Mouse (Mus musculus): ENCODE measurements at regions not wholly inside any gene's neighbourhood (a gene's known extent, or its start where the extent isn't known, plus 50 kb on each side); places are given as distances from the start of the nearest gene placed in this dataset.

DNA sequence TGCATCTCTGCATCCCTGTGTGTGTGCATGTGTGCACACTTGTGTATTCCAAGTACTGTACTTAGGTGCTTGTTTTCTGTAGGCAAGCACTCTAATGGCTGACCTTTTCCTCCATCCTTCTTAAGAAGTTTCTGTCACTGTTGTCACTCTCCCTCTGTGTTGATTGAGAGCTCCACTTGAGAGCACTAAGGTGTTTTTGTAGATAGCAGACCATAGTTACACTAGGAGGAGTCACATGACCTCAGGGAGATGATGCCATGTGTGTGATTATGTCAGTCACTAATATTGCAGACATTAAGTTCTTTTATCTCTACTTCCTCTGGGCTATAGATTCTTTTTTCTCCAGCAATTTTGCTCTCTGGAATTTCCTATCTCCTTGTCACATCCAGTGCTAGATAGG, 225.9 kb upstream of the Ttc29 start:
- Histone ChIP-seq H3K9me3 (ENCODE audit: control insufficient read depth, low read length) (no peaks in the 10 kb centered on the region), H3K4me2 (replicated peaks; ENCODE audit: low read depth, low read length) (no peak overlapping the region), H3K27ac (ENCODE audit: low read depth, low read length) (no peak overlapping the region), H3K36me3 (ENCODE audit: control insufficient read depth, insufficient read depth, low read length) (no peaks in the 10 kb centered on the region), H3K9ac (ENCODE audit: low read depth, low read length) (no peak overlapping the region), H3K4me1 (ENCODE audit: control insufficient read depth, insufficient read depth, low read length) (no peaks in the 10 kb centered on the region), H3K27me3 (ENCODE audit: control insufficient read depth, insufficient read depth, low read length) (no peaks in the 10 kb centered on the region), H3K4me3 (ENCODE audit: low read length) (no peak overlapping the region)
- no peak for ATAC-seq (ENCODE audit: low FRiP score, low TSS enrichment)

GRCm38 (mm10) chr8:77988291-77989056, 224.6 kb upstream of the Ttc29 start:
- ATAC-seq (ENCODE audit: low FRiP score, low TSS enrichment), result no peak
- Histone ChIP-seq H3K4me3 (ENCODE audit: low read length) (no peak overlapping the region), H3K9ac (ENCODE audit: low read depth, low read length) (no peak overlapping the region), H3K4me1 (ENCODE audit: control insufficient read depth, insufficient read depth, low read length) (no peaks in the 10 kb centered on the region), H3K4me2 (replicated peaks; ENCODE audit: low read depth, low read length) (no peak overlapping the region), H3K9me3 (ENCODE audit: control insufficient read depth, low read length) (no peaks in the 10 kb centered on the region; the same call in 1 of the 2 replicates), H3K27ac (ENCODE audit: low read depth, low read length) (no peak overlapping the region), H3K27me3 (ENCODE audit: control insufficient read depth, insufficient read depth, low read length) (no peaks in the 10 kb centered on the region), H3K36me3 (ENCODE audit: control insufficient read depth, insufficient read depth, low read length) (no peaks in the 10 kb centered on the region)
- WGBS, result 68% methylated on average over 8 of the region's 8 CpGs

- Histone ChIP-seq H3K27me3 (ENCODE audit: control insufficient read depth, insufficient read depth, low read length) (no peaks in the 10 kb centered on the region), H3K36me3 (ENCODE audit: control insufficient read depth, insufficient read depth, low read length) (no peaks in the 10 kb centered on the region), H3K4me1 (ENCODE audit: control insufficient read depth, insufficient read depth, low read length) (no peaks in the 10 kb centered on the region), H3K4me2 (replicated peaks; ENCODE audit: low read depth, low read length) (no peak overlapping the region), H3K9ac (ENCODE audit: low read depth, low read length) (no peak overlapping the region), H3K9me3 (ENCODE audit: control insufficient read depth, low read length) (no peaks in the 10 kb centered on the region; the same call in 1 of the 2 replicates), H3K4me3 (ENCODE audit: low read length) (no peak overlapping the region), H3K27ac (ENCODE audit: low read depth, low read length) (no peak overlapping the region)
- no peak for ATAC-seq (ENCODE audit: low FRiP score, low TSS enrichment)
- WGBS, result 43% methylated on average over 4 of the region's 4 CpGs
These were observed 222.0 kb upstream of the Ttc29 start for GRCm38 (mm10) chr8:77991050-77991449.

DNA sequence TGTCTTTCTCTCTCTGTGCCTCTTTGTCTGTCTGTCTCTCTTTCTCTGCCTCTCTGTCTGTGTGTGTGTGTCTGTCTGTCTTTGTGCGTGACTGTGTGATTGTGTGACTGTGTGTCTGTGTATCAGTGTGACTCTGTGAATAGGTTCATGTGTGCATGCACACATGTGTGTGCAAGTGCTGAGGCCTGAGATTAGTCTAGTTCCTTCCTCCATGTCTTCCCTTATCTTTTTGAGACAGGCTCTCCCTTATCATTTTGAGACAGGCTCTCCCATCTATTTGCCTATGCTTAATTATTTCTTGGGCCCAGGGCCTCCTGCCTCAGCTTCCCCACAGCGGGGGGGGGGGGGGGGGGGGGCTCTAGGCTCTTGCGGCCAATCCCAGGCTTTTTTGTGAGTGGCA, 212.8 kb upstream of the Ttc29 start:
- 86% methylated on average over 2 of the region's 3 CpGs for WGBS
- H3K4me3 ChIP-seq (ENCODE audit: low read length), result no peak overlapping the region
- H3K4me1 ChIP-seq (ENCODE audit: control insufficient read depth, insufficient read depth, low read length), result peaks cover 4% of the 10 kb centered on the region; the same call in 1 of the 2 replicates
- H3K36me3 ChIP-seq (ENCODE audit: control insufficient read depth, insufficient read depth, low read length), result no peaks in the 10 kb centered on the region
- no peak overlapping the region for H3K4me2 ChIP-seq (replicated peaks; ENCODE audit: low read depth, low read length)
- H3K9ac ChIP-seq (ENCODE audit: low read depth, low read length), result no peak overlapping the region
- no peak overlapping the region for H3K27ac ChIP-seq (ENCODE audit: low read depth, low read length)
- H3K27me3 ChIP-seq (ENCODE audit: control insufficient read depth, insufficient read depth, low read length), result no peaks in the 10 kb centered on the region
- no peaks in the 10 kb centered on the region for H3K9me3 ChIP-seq (ENCODE audit: control insufficient read depth, low read length)
- no peak for ATAC-seq (ENCODE audit: low FRiP score, low TSS enrichment)

DNA sequence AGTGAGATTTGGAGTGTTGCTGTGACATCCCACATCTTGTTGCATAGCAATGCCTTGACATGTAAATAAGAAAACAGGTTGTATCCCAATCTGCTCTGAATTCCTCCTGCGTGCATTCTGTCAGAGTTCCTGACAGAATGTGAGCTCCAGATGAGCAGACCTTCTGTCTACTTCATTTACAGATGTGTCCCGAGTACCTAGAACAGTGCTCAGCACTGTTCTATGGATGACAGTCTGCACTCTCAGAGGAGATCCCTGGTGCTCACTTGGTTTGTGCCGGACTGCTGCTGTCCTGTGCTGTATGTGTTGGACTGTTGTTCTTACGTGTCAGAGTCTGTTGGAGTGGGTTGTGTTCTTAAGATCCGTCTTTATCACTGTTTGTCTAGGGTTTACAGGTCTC, 211.4 kb upstream of the Ttc29 start:
- Histone ChIP-seq H3K9me3 (ENCODE audit: control insufficient read depth, low read length) (no peaks in the 10 kb centered on the region), H3K4me3 (ENCODE audit: low read length) (no peak overlapping the region), H3K9ac (ENCODE audit: low read depth, low read length) (no peak overlapping the region), H3K4me1 (ENCODE audit: control insufficient read depth, insufficient read depth, low read length) (peaks cover 4% of the 10 kb centered on the region; the same call in 1 of the 2 replicates), H3K27ac (ENCODE audit: low read depth, low read length) (no peak overlapping the region), H3K36me3 (ENCODE audit: control insufficient read depth, insufficient read depth, low read length) (no peaks in the 10 kb centered on the region), H3K4me2 (replicated peaks; ENCODE audit: low read depth, low read length) (no peak overlapping the region; the same call in 1 of the 2 replicates), H3K27me3 (ENCODE audit: control insufficient read depth, insufficient read depth, low read length) (no peaks in the 10 kb centered on the region)
- peak; percentile 6; the same call in 1 of the 2 replicates for ATAC-seq (ENCODE audit: low FRiP score, low TSS enrichment)
- 39% methylated on average over 5 of the region's 5 CpGs for WGBS

DNA sequence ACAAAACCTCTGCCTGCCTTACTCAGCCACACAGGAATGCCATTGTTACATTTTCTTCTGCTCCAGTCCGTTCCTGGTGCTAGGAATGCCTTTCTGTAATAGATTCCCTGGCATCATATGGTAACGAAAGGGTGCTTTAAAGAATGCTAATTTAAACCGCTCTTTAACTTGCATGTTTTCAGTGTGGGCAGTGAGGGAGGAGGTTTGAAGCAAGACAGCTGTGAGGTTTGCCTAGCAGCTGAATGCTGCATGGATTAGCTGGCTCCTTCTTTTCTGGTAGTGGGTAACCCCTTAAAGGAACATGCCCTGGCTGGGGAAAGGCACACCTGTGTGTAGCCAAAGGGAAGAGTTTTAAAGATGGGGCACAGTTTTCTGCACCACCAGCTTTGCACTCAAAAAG, 211.0 kb upstream of the Ttc29 start:
- 18% methylated on average over 3 of the region's 3 CpGs for WGBS
- Histone ChIP-seq H3K4me1 (ENCODE audit: control insufficient read depth, insufficient read depth, low read length) (peaks cover 4% of the 10 kb centered on the region; the same call in 1 of the 2 replicates), H3K27ac (ENCODE audit: low read depth, low read length) (no peak overlapping the region), H3K27me3 (ENCODE audit: control insufficient read depth, insufficient read depth, low read length) (no peaks in the 10 kb centered on the region), H3K36me3 (ENCODE audit: control insufficient read depth, insufficient read depth, low read length) (no peaks in the 10 kb centered on the region), H3K4me2 (replicated peaks; ENCODE audit: low read depth, low read length) (no peak overlapping the region; the same call in 1 of the 2 replicates), H3K9ac (ENCODE audit: low read depth, low read length) (no peak overlapping the region), H3K9me3 (ENCODE audit: control insufficient read depth, low read length) (no peaks in the 10 kb centered on the region), H3K4me3 (ENCODE audit: low read length) (no peak overlapping the region)
- ATAC-seq (ENCODE audit: low FRiP score, low TSS enrichment), result peak; percentile 73; the same call in 1 of the 2 replicates

DNA sequence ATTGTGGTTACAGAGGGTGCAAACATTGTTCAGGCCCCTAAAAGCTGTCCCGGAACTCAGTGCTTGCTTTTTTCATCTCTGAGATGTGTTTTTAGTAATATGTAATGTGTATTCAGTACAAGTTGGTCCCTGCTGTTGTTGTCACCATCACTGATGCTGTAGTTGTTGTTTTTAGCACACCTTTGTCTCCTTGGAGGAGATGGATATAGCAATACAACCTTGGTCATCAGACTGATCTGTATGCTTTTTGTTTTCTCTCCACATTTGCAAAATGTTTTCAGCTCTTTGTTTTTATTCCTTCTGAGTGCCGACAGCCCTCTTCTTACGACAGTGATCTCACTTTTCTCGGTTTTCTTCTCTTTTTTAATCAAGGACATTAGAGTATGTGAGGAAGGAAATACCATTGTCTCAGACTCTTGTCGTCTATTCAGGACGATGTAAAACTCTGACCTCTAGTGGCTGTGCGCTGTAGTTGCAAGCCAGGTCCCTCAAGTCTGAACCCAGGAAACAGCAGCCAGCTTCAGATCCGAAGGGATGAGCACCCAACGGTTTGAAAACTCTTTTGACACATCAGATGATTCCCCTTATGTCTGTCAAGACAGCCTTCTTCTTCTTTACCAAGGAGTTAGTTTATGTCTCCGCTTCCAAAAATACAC, 209.1 kb upstream of the Ttc29 start:
- no peak overlapping the region for H3K9ac ChIP-seq (ENCODE audit: low read depth, low read length)
- peaks cover 4% of the 10 kb centered on the region; the same call in 1 of the 2 replicates for H3K4me1 ChIP-seq (ENCODE audit: control insufficient read depth, insufficient read depth, low read length)
- no peak overlapping the region for H3K4me3 ChIP-seq (ENCODE audit: low read length)
- H3K27me3 ChIP-seq (ENCODE audit: control insufficient read depth, insufficient read depth, low read length), result no peaks in the 10 kb centered on the region
- WGBS, result 16% methylated on average over 10 of the region's 10 CpGs
- ATAC-seq (ENCODE audit: low FRiP score, low TSS enrichment), result peak; percentile 79
- H3K4me2 ChIP-seq (replicated peaks; ENCODE audit: low read depth, low read length), result no peak overlapping the region
- H3K27ac ChIP-seq (ENCODE audit: low read depth, low read length), result no peak overlapping the region
- H3K36me3 ChIP-seq (ENCODE audit: control insufficient read depth, insufficient read depth, low read length), result no peaks in the 10 kb centered on the region
- H3K9me3 ChIP-seq (ENCODE audit: control insufficient read depth, low read length), result no peaks in the 10 kb centered on the region

DNA sequence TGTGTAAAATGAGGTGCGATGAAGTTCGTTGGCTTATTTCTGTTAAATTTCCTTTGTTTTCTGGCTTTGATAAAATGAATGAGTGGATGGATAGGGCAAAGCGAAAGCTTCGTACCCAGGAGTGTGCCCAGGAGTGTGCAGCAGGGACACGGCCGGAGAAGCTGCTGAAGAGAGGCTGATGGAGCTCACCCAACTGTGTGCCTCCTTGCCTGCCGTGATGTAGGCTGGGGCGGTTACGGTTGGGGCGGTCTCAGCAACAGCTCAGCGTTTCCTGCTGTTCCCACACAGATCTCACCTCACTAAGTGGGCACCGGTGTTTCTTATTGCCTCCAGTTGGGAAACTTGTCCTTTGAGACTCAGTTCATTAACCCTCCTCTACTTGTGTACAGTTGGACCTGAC, 208.2 kb upstream of the Ttc29 start:
- H3K4me3 ChIP-seq (ENCODE audit: low read length), result no peak overlapping the region
- H3K27me3 ChIP-seq (ENCODE audit: control insufficient read depth, insufficient read depth, low read length), result no peaks in the 10 kb centered on the region
- H3K36me3 ChIP-seq (ENCODE audit: control insufficient read depth, insufficient read depth, low read length), result no peaks in the 10 kb centered on the region
- WGBS, result 62% methylated on average over 12 of the region's 12 CpGs
- ATAC-seq (ENCODE audit: low FRiP score, low TSS enrichment), result no peak
- no peaks in the 10 kb centered on the region for H3K9me3 ChIP-seq (ENCODE audit: control insufficient read depth, low read length)
- H3K27ac ChIP-seq (ENCODE audit: low read depth, low read length), result no peak overlapping the region
- no peak overlapping the region for H3K4me2 ChIP-seq (replicated peaks; ENCODE audit: low read depth, low read length)
- peaks cover 4% of the 10 kb centered on the region; the same call in 1 of the 2 replicates for H3K4me1 ChIP-seq (ENCODE audit: control insufficient read depth, insufficient read depth, low read length)
- no peak overlapping the region for H3K9ac ChIP-seq (ENCODE audit: low read depth, low read length)

GRCm38 (mm10) chr8:78013101-78013500, 200.0 kb upstream of the Ttc29 start:
- Histone ChIP-seq H3K27me3 (ENCODE audit: control insufficient read depth, insufficient read depth, low read length) (no peaks in the 10 kb centered on the region), H3K36me3 (ENCODE audit: control insufficient read depth, insufficient read depth, low read length) (no peaks in the 10 kb centered on the region), H3K27ac (ENCODE audit: low read depth, low read length) (no peak overlapping the region), H3K4me3 (ENCODE audit: low read length) (no peak overlapping the region), H3K4me2 (replicated peaks; ENCODE audit: low read depth, low read length) (no peak overlapping the region), H3K9ac (ENCODE audit: low read depth, low read length) (no peak overlapping the region), H3K4me1 (ENCODE audit: control insufficient read depth, insufficient read depth, low read length) (no peaks in the 10 kb centered on the region), H3K9me3 (ENCODE audit: control insufficient read depth, low read length) (no peaks in the 10 kb centered on the region; the same call in 1 of the 2 replicates)
- no peak for ATAC-seq (ENCODE audit: low FRiP score, low TSS enrichment)

Measured in kidney, embryonic 14.5 days (tissue).